Mouse (Mus musculus) NIH3T3 (cell line): Measurements from ENCODE around the gene Gm10696.
"Not testable (repeated sequence)": the region's sequence is repeated elsewhere in the genome, so short reads cannot be mapped to it uniquely, and the experiment has no call there.

ENCODE experiments used
- DNase-seq: peaks from one replicate; pipeline ENCODE4 v3.0.0-alpha.2; 2012; ENCODE audit warnings: low read depth

The Gm10696 gene

GRCm38 (mm10) chr3:94178093-94178492, at the start of gene Gm10696:
TSS of gene Gm10696 (minus strand) at chr3:94178193.
- not testable (repeated sequence) for DNase-seq

- DNase-seq: not testable (repeated sequence)
Observed at GRCm38 (mm10) chr3:94196414-94196813, 18.4 kb upstream of the Gm10696 start, which contains the start of gene Gm5286. TSS of gene Gm5286 (plus strand) at chr3:94196714.

GRCm38 (mm10) chr3:94167351-94167750, 10.6 kb downstream of the Gm10696 start:
- DNase-seq: not testable (repeated sequence)
